Mouse (Mus musculus): ENCODE results near the gene Arhgap31.

- TF ChIP-seq CTCF (conservative IDR thresholded peaks at IDR 0.05; ENCODE audit: low read length): no peak
- no peak for TF ChIP-seq NANOG (IDR thresholded peaks at IDR 0.05; ENCODE audit: borderline replicate concordance, low read length)
These were observed 58.8 kb downstream of the Arhgap31 start for GRCm38 (mm10) chr16:38654308-38654707.

Measured in E14TG2a.4 (cell line).